Mouse (Mus musculus): ENCODE data around the gene Nhlrc3. TPM values are rescaled to one million over a fixed set of nuclear protein-coding genes. Genes with fewer than 3 reads are reported as not detected.

Gene Nhlrc3
- polyA plus RNA-seq, 1 experiment from 2014 or later, result 10.0 TPM

DNA sequence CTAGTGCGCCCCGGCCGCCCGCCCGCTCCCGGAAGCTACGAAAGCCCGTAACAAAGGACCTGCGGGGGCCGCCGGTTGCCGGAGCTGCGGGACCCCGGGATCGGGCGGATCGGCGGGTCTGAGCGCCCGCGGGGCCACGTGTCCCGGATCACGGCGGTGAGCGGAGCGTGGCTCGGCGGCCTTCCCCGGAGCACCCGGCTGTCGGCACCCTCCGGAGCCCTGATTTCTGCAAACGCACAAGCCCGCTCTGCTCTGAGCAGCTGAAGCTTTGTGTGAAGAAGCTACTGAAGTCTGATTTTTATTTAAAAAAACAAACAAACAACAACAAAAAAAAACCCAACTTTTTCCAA lies 608 bp upstream of the Nhlrc3 start:
- ATAC-seq (ENCODE audit: low FRiP score, low TSS enrichment) (peak; percentile 70), DNase-seq (no peak)
- H3K9me3 ChIP-seq (ENCODE audit: control insufficient read depth, low read length), result no peaks in the 10 kb centered on the region
- H3K4me3 ChIP-seq (replicated peaks; ENCODE audit: low read depth, low read length), result peak overlapping the region; percentile 83
- peaks cover 16% of the 10 kb centered on the region for H3K36me3 ChIP-seq (ENCODE audit: control insufficient read depth, insufficient read depth, low read length)
- peaks cover 23% of the 10 kb centered on the region for H3K4me1 ChIP-seq (ENCODE audit: control insufficient read depth, insufficient read depth, low read length)
- peak overlapping the region; percentile 89 for H3K27ac ChIP-seq (replicated peaks; ENCODE audit: low read depth, low read length)
- no peaks in the 10 kb centered on the region for H3K27me3 ChIP-seq (ENCODE audit: control insufficient read depth, insufficient read depth, low read length)
- peak overlapping the region; percentile 88 for H3K9ac ChIP-seq (replicated peaks; ENCODE audit: low read length)
- under 1% methylated on average over 35 of the region's 35 CpGs for WGBS
- H3K4me2 ChIP-seq (ENCODE audit: low read length), result peak overlapping the region; percentile 83

DNA sequence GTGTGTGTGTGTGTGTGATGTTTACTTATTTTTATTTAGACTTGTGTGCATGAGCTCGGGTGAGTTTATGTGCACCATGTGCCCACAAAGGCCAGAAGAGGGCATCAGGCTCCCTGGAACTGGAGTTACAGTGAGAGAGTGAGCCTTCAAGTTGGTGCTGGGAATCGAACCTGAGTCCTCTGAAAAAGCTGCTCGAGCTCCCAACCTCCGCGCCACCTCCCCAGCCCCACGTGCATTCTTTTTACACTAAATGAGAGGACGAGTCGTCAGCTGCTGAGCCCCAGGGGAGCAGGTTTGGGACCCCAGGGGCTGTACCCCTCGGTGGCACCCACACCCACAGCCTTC lies 459 bp downstream of the Nhlrc3 start:
- Histone ChIP-seq H3K27ac (replicated peaks; ENCODE audit: low read depth, low read length) (peak overlapping the region; percentile 86), H3K4me2 (ENCODE audit: low read length) (peak overlapping the region; percentile 83), H3K4me1 (ENCODE audit: control insufficient read depth, insufficient read depth, low read length) (peaks cover 23% of the 10 kb centered on the region), H3K4me3 (replicated peaks; ENCODE audit: low read depth, low read length) (peak overlapping the region; percentile 83), H3K9me3 (ENCODE audit: control insufficient read depth, low read length) (no peaks in the 10 kb centered on the region), H3K36me3 (ENCODE audit: control insufficient read depth, insufficient read depth, low read length) (peaks cover 17% of the 10 kb centered on the region), H3K27me3 (ENCODE audit: control insufficient read depth, insufficient read depth, low read length) (no peaks in the 10 kb centered on the region), H3K9ac (replicated peaks; ENCODE audit: low read length) (peak overlapping the region; percentile 74)
- DNase-seq (no peak), ATAC-seq (ENCODE audit: low FRiP score, low TSS enrichment) (no peak)
- WGBS, result 8% methylated on average over 9 of the region's 9 CpGs

DNA sequence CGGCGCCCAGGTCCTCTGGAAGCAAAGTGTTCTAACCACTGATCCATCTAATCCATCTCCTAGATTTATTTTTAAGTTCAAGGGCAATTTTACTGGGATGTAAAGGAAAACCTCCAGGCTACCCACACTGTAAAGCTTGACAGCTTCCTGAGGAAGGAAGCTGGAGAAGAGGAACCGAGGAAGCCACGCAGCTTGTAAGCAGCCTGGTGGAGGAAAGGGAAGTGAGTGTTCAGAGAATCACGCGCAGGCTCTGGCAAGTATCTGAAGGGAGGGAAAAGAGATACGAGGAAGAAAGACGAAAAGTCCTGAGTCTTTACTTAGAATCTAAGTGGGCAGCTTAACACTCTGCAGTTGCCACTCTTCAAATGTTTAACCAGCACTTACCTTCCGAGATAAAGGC lies 3.0 kb downstream of the Nhlrc3 start:
- no peaks in the 10 kb centered on the region for H3K27me3 ChIP-seq (ENCODE audit: control insufficient read depth, insufficient read depth, low read length)
- no peak for ATAC-seq (ENCODE audit: low FRiP score, low TSS enrichment)
- H3K4me2 ChIP-seq (ENCODE audit: low read length), result no peak overlapping the region
- H3K27ac ChIP-seq (replicated peaks; ENCODE audit: low read depth, low read length), result no peak overlapping the region
- peaks cover 42% of the 10 kb centered on the region for H3K36me3 ChIP-seq (ENCODE audit: control insufficient read depth, insufficient read depth, low read length)
- no peaks in the 10 kb centered on the region for H3K9me3 ChIP-seq (ENCODE audit: control insufficient read depth, low read length)
- no peak overlapping the region for H3K4me3 ChIP-seq (replicated peaks; ENCODE audit: low read depth, low read length)
- DNase-seq, result no peak
- 93% methylated on average over 9 of the region's 9 CpGs for WGBS
- no peak overlapping the region for H3K9ac ChIP-seq (replicated peaks; ENCODE audit: low read length)
- H3K4me1 ChIP-seq (ENCODE audit: control insufficient read depth, insufficient read depth, low read length), result peaks cover 5% of the 10 kb centered on the region; the same call in 1 of the 2 replicates

DNA sequence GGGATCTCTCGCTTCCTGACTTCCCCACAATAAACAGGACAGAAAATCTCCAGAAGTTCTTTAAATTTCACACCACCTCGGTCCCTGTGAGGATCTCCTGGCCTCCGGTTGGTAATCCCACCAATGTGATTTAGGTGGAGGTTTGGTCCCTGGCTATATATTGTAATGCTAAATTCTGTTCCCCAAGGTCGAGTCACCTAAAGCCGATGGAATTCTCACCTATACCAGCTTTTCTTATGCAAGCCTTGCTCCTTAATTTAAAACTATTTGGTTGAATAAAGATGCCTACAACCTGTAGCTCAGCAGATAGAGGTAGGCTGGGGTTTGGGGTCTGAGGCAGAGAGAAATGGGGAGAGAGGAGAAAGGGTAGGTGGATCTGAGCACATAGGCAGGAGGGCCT lies 5.4 kb downstream of the Nhlrc3 start:
- ATAC-seq (ENCODE audit: low FRiP score, low TSS enrichment) (no peak), DNase-seq (no peak)
- H3K27me3 ChIP-seq (ENCODE audit: control insufficient read depth, insufficient read depth, low read length), result no peaks in the 10 kb centered on the region
- no peak overlapping the region for H3K4me3 ChIP-seq (replicated peaks; ENCODE audit: low read depth, low read length)
- H3K9me3 ChIP-seq (ENCODE audit: control insufficient read depth, low read length), result no peaks in the 10 kb centered on the region
- peaks cover 65% of the 10 kb centered on the region for H3K36me3 ChIP-seq (ENCODE audit: control insufficient read depth, insufficient read depth, low read length)
- WGBS, result 83% methylated on average over 5 of the region's 5 CpGs
- no peaks in the 10 kb centered on the region for H3K4me1 ChIP-seq (ENCODE audit: control insufficient read depth, insufficient read depth, low read length)
- no peak overlapping the region for H3K4me2 ChIP-seq (ENCODE audit: low read length)
- H3K27ac ChIP-seq (replicated peaks; ENCODE audit: low read depth, low read length), result no peak overlapping the region
- H3K9ac ChIP-seq (replicated peaks; ENCODE audit: low read length), result no peak overlapping the region

DNA sequence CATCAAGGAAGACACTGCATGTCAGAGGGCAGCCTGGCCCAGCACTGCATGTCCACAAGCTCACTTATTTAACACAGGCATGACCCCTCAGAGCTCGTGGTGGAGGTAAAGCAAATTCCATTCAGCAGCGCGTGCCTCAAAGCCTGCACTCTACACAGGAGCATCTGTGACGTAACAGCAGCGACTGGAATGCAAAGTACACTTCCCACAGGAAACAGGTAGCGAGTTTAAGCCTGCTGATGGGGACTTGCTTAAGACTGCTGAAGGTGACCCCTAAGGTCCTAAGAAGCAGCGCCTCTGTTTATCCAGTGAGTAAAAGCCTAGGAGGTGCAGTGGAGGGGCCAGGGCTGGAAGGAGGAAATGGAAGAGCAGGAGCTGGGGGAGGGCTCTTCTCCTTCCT lies 8.1 kb downstream of the Nhlrc3 start:
- Histone ChIP-seq H3K4me2 (ENCODE audit: low read length) (no peak overlapping the region), H3K9me3 (ENCODE audit: control insufficient read depth, low read length) (no peaks in the 10 kb centered on the region), H3K9ac (replicated peaks; ENCODE audit: low read length) (no peak overlapping the region), H3K36me3 (ENCODE audit: control insufficient read depth, insufficient read depth, low read length) (peaks cover 85% of the 10 kb centered on the region), H3K27me3 (ENCODE audit: control insufficient read depth, insufficient read depth, low read length) (no peaks in the 10 kb centered on the region), H3K27ac (replicated peaks; ENCODE audit: low read depth, low read length) (no peak overlapping the region), H3K4me1 (ENCODE audit: control insufficient read depth, insufficient read depth, low read length) (no peaks in the 10 kb centered on the region), H3K4me3 (replicated peaks; ENCODE audit: low read depth, low read length) (no peak overlapping the region)
- DNase-seq (no peak), ATAC-seq (ENCODE audit: low FRiP score, low TSS enrichment) (no peak)
- WGBS, result 86% methylated on average over 7 of the region's 7 CpGs

DNA sequence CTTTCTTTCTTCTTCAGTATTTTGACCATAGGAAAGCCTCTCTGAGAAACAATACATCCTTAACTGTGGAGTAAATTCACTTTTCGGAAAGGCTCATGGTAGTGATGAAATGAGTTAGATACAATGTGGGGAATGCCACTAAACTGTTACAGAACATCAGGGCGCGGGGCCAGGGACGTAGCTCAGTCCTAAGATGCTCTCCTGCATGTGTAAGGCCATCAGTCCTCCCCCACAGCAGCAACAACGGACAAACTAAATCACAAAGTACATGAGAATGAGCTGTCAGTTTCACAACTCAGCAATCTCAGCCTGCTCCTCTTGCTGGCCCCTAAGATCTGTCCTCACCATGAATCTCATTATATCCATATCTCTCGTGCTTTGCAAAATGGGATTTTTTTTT lies 8.6 kb downstream of the Nhlrc3 start:
- H3K9ac ChIP-seq (replicated peaks; ENCODE audit: low read length), result no peak overlapping the region
- WGBS, result 91% methylated on average over 6 of the region's 6 CpGs
- no peak overlapping the region for H3K27ac ChIP-seq (replicated peaks; ENCODE audit: low read depth, low read length)
- no peak overlapping the region for H3K4me3 ChIP-seq (replicated peaks; ENCODE audit: low read depth, low read length)
- no peak overlapping the region for H3K4me2 ChIP-seq (ENCODE audit: low read length)
- DNase-seq, result no peak
- peaks cover 85% of the 10 kb centered on the region for H3K36me3 ChIP-seq (ENCODE audit: control insufficient read depth, insufficient read depth, low read length)
- no peaks in the 10 kb centered on the region for H3K9me3 ChIP-seq (ENCODE audit: control insufficient read depth, low read length)
- ATAC-seq (ENCODE audit: low FRiP score, low TSS enrichment), result no peak
- no peaks in the 10 kb centered on the region for H3K27me3 ChIP-seq (ENCODE audit: control insufficient read depth, insufficient read depth, low read length)
- H3K4me1 ChIP-seq (ENCODE audit: control insufficient read depth, insufficient read depth, low read length), result no peaks in the 10 kb centered on the region

DNA sequence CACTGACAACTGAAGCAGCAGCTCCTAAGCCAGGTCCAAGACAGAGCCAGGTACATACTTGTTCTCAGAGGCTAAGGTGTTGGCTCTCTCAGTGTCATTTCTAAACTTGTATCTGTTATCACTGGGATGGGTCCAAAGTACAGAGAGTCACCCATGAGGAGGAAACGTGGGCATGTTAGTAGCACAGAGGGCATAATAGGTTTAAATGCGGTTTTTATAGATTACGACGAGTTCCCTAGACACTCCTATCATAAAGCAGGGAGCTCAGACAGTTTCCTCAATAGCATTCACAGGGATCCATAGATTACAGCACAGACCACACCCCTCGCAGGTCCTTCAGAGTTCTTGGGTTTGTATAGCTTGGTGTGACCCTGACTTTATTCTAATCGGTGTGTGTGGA lies 9.1 kb downstream of the Nhlrc3 start:
- DNase-seq (no peak), ATAC-seq (ENCODE audit: low FRiP score, low TSS enrichment) (no peak)
- H3K4me2 ChIP-seq (ENCODE audit: low read length), result no peak overlapping the region
- no peaks in the 10 kb centered on the region for H3K9me3 ChIP-seq (ENCODE audit: control insufficient read depth, low read length)
- H3K9ac ChIP-seq (replicated peaks; ENCODE audit: low read length), result no peak overlapping the region
- no peaks in the 10 kb centered on the region for H3K4me1 ChIP-seq (ENCODE audit: control insufficient read depth, insufficient read depth, low read length)
- H3K36me3 ChIP-seq (ENCODE audit: control insufficient read depth, insufficient read depth, low read length), result peaks cover 81% of the 10 kb centered on the region
- WGBS, result 95% methylated on average over 6 of the region's 6 CpGs
- H3K4me3 ChIP-seq (replicated peaks; ENCODE audit: low read depth, low read length), result no peak overlapping the region
- no peaks in the 10 kb centered on the region for H3K27me3 ChIP-seq (ENCODE audit: control insufficient read depth, insufficient read depth, low read length)
- no peak overlapping the region for H3K27ac ChIP-seq (replicated peaks; ENCODE audit: low read depth, low read length)

DNA sequence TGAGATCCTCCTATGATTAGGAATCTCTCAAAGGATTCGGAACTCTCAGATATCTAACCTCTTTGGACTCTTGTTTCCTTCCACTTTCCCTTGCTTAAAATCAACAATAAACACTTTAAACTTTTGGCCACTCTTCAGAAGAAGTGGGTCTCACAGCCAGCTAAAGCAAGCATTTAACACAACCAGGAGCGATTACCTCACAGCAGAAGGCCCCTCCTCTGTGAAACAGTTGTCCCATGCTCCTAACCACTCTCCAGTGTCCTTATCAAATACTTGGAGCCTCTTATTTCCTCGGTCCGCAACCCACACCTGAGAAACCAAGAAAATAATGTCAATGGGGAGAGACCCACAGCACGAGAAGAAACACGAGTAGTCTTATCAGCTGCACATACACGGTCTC lies 9.8 kb downstream of the Nhlrc3 start:
- H3K36me3 ChIP-seq (ENCODE audit: control insufficient read depth, insufficient read depth, low read length), result peaks cover 81% of the 10 kb centered on the region
- no peak overlapping the region for H3K4me3 ChIP-seq (replicated peaks; ENCODE audit: low read depth, low read length)
- H3K27ac ChIP-seq (replicated peaks; ENCODE audit: low read depth, low read length), result no peak overlapping the region
- WGBS, result 93% methylated on average over 7 of the region's 7 CpGs
- ATAC-seq (ENCODE audit: low FRiP score, low TSS enrichment) (no peak), DNase-seq (no peak)
- no peak overlapping the region for H3K9ac ChIP-seq (replicated peaks; ENCODE audit: low read length)
- no peak overlapping the region for H3K4me2 ChIP-seq (ENCODE audit: low read length)
- no peaks in the 10 kb centered on the region for H3K27me3 ChIP-seq (ENCODE audit: control insufficient read depth, insufficient read depth, low read length)
- no peaks in the 10 kb centered on the region for H3K4me1 ChIP-seq (ENCODE audit: control insufficient read depth, insufficient read depth, low read length)
- no peaks in the 10 kb centered on the region for H3K9me3 ChIP-seq (ENCODE audit: control insufficient read depth, low read length)

DNA sequence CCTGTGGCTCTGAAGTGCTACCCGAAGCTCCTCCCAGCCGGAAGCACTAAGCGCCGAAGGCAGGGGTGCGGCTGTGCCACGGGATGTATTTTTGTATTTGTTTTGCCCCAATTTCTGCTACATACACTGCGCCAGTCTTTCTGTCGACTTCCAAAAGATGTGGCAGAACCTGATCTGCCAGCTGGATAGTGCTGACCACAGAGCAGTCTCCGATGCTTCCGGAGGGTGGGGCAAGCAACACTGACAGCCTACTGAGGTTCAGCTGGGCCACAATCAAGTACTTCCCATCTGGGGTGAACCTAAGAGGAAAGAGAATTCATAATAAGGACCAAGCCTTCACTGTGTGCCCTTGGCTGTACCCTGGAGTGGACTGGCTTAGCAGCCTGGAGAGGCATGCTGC lies 10.8 kb downstream of the Nhlrc3 start:
- no peak for ATAC-seq (ENCODE audit: low FRiP score, low TSS enrichment)
- Histone ChIP-seq H3K27ac (replicated peaks; ENCODE audit: low read depth, low read length) (no peak overlapping the region), H3K4me2 (ENCODE audit: low read length) (no peak overlapping the region), H3K9ac (replicated peaks; ENCODE audit: low read length) (no peak overlapping the region), H3K36me3 (ENCODE audit: control insufficient read depth, insufficient read depth, low read length) (peaks cover 77% of the 10 kb centered on the region), H3K9me3 (ENCODE audit: control insufficient read depth, low read length) (no peaks in the 10 kb centered on the region), H3K27me3 (ENCODE audit: control insufficient read depth, insufficient read depth, low read length) (no peaks in the 10 kb centered on the region), H3K4me1 (ENCODE audit: control insufficient read depth, insufficient read depth, low read length) (no peaks in the 10 kb centered on the region), H3K4me3 (replicated peaks; ENCODE audit: low read depth, low read length) (no peak overlapping the region)
- no peak for DNase-seq
- 96% methylated on average over 10 of the region's 10 CpGs for WGBS
